Mouse (Mus musculus): ENCODE results near the gene Tspan5.

GRCm38 (mm10) chr3:138749645-138750044 is 7.7 kb downstream of the Tspan5 start:
- TF ChIP-seq CTCF (IDR thresholded peaks at IDR 0.05; ENCODE audit: low read depth, low read length): no peak
- no peak for TF ChIP-seq EP300 (IDR thresholded peaks at IDR 0.05; ENCODE audit: insufficient read depth, low read depth, low read length)
- no peak for TF ChIP-seq POLR2A (IDR thresholded peaks at IDR 0.05; ENCODE audit: insufficient read depth, low read length)

Measured in ES-Bruce4 (cell line).